Mouse (Mus musculus) cerebellum, adult 2 months (tissue): Measurements from ENCODE around the gene Cyp4f14. TPM values are rescaled to one million over a fixed set of nuclear protein-coding genes. Genes with fewer than 3 reads are reported as not detected.

Experiments
- DNase-seq, 2 experiments: peaks; one replicate each; pipeline ENCODE4 v3.0.0; 2021
- H3K27ac ChIP-seq: fragments of 200-500 bp; 2 replicates; pipeline ENCODE4 v1.5.1; 2012; ENCODE audit warnings: low read length, control low read depth, inconsistent platforms; ENCODE audit not compliant: insufficient read depth
- H3K27me3 ChIP-seq: fragments of 200-500 bp; 2 replicates; pipeline ENCODE4 v1.6.1; 2012; ENCODE audit warnings: inconsistent platforms, mild to moderate bottlenecking, low read length, moderate library complexity; ENCODE audit not compliant: control insufficient read depth, insufficient read depth
- H3K4me1 ChIP-seq: fragments of 200-500 bp; 2 replicates; pipeline ENCODE4 v1.6.1; 2011; ENCODE audit warnings: low read length; ENCODE audit not compliant: control insufficient read depth, insufficient read depth
- H3K4me3 ChIP-seq: fragments of 200-500 bp; replicated peaks from 2 replicates; pipeline ENCODE3; 2011; ENCODE audit warnings: mild to moderate bottlenecking, low read depth, low read length, control low read depth; ENCODE audit not compliant: insufficient read depth
- CTCF ChIP-seq: fragments of 200-500 bp; IDR thresholded peaks from 2 replicates; pipeline ENCODE4 v1.5.1; 2011; ENCODE audit warnings: low read depth, mild to moderate bottlenecking, control low read depth, low read length, moderate library complexity, borderline replicate concordance; ENCODE audit not compliant: insufficient read depth
- POLR2A ChIP-seq: fragments of 200-500 bp; IDR thresholded peaks from 2 replicates; pipeline ENCODE4 v1.6.1; 2011; ENCODE audit warnings: low read length, control low read depth, borderline replicate concordance; ENCODE audit not compliant: insufficient read depth
- WGBS: fragments of 180-500 bp; shearing (Covaris S2); methylation state at CpG from one replicate; pipeline ENCODE4 v1.1.7; 2018; 5-methylcytosine and 5-hydroxymethylcytosine counted together
- polyA plus RNA-seq: library from polyadenylated mRNA; depleted of rRNA; stranded (reverse); fragments of >200 nt; gene quantifications from 2 replicates; pipeline ENCODE4 v1.2.3, GENCODE M21; 2012; rRNA removed

Cyp4f14 gene
- polyA plus RNA-seq, result 10.8 and 13.0 TPM in 2 replicates

GRCm38 (mm10) chr17:32917131-32917530, at the start of gene Cyp4f14:
Gene Cyp4f14, minus strand, starts transcription at chr17:32917342.
- 3% methylated on average over 2 of the region's 2 CpGs for WGBS
- DNase-seq, result peak; percentile 42 to 67
- Histone ChIP-seq H3K27ac (peak within 1 kb of the TSS; percentile 66), H3K4me3 (no peak within 1 kb of the TSS), H3K4me1 (peaks cover 8% of the 10 kb centered on the region; the same call in 1 of the 2 replicates), H3K27me3 (no peaks in the 10 kb centered on the region)
- TF ChIP-seq CTCF (no peak), POLR2A (0 out of 2 replicates have a peak, but pooled peaks have one; percentile 33)

- H3K4me3 ChIP-seq, result peak within 1 kb of the TSS; percentile 88
- H3K27ac ChIP-seq, result no peak within 1 kb of the TSS
- WGBS, result under 1% methylated on average over 33 of the region's 33 CpGs
- DNase-seq, result peak; percentile 90 to 91
- H3K27me3 ChIP-seq, result no peaks in the 10 kb centered on the region
- H3K4me1 ChIP-seq, result no peaks in the 10 kb centered on the region; the same call in 1 of the 2 replicates
- peak; percentile 63; the same call in 1 of the 2 replicates for TF ChIP-seq POLR2A
- TF ChIP-seq CTCF, result no peak
Measured at GRCm38 (mm10) chr17:32965623-32966290, 48.6 kb upstream of the Cyp4f14 start, which contains the start of gene Zfp472. Gene Zfp472, plus strand, starts transcription at chr17:32965814.

- TF ChIP-seq POLR2A, result no peak
- no peak for TF ChIP-seq CTCF
- peak overlapping the region; percentile 88 for H3K4me3 ChIP-seq
- no peak overlapping the region for H3K27ac ChIP-seq
- no peak for DNase-seq
- no peaks in the 10 kb centered on the region; the same call in 1 of the 2 replicates for H3K4me1 ChIP-seq
- no peaks in the 10 kb centered on the region for H3K27me3 ChIP-seq
- WGBS, result 1% methylated on average over 14 of the region's 14 CpGs
Measured at GRCm38 (mm10) chr17:32965253-32965622, 48.1 kb upstream of the Cyp4f14 start.

GRCm38 (mm10) chr17:32951441-32951840, 34.3 kb upstream of the Cyp4f14 start:
- DNase-seq, result peak; percentile 80 to 86
- Histone ChIP-seq H3K27ac (0 out of 2 replicates have a peak overlapping the region, but pooled peaks have one; percentile 9), H3K27me3 (no peaks in the 10 kb centered on the region), H3K4me1 (peaks cover 5% of the 10 kb centered on the region; the same call in 1 of the 2 replicates), H3K4me3 (peak overlapping the region; percentile 28)
- peak; percentile 81 for TF ChIP-seq CTCF
- no peak for TF ChIP-seq POLR2A
- WGBS, result 25% methylated on average over 16 of the region's 16 CpGs

GRCm38 (mm10) chr17:32951006-32951405, 33.9 kb upstream of the Cyp4f14 start:
- DNase-seq, result no peak
- TF ChIP-seq CTCF (no peak), POLR2A (no peak)
- Histone ChIP-seq H3K4me1 (peaks cover 8% of the 10 kb centered on the region; the same call in 1 of the 2 replicates), H3K27ac (no peak overlapping the region), H3K4me3 (no peak overlapping the region), H3K27me3 (no peaks in the 10 kb centered on the region)
- 80% methylated on average over 11 of the region's 11 CpGs for whole genome bisulfite sequencing

- peaks cover 8% of the 10 kb centered on the region; the same call in 1 of the 2 replicates for H3K4me1 ChIP-seq
- TF ChIP-seq CTCF (no peak), POLR2A (no peak)
- 90% methylated on average over 3 of the region's 3 CpGs for WGBS
- H3K27ac ChIP-seq, result no peak overlapping the region
- no peaks in the 10 kb centered on the region for H3K27me3 ChIP-seq
- no peak for DNase-seq
- H3K4me3 ChIP-seq, result no peak overlapping the region
Measured at GRCm38 (mm10) chr17:32950136-32950535, 33.0 kb upstream of the Cyp4f14 start.

GRCm38 (mm10) chr17:32947215-32947914, 30.2 kb upstream of the Cyp4f14 start, which contains the start of gene Cyp4f13:
Gene Cyp4f13, minus strand, starts transcription at chr17:32947402.
- TF ChIP-seq POLR2A, result peak; percentile 51; the same call in 1 of the 2 replicates
- TF ChIP-seq CTCF, result no peak
- H3K27me3 ChIP-seq, result no peaks in the 10 kb centered on the region
- H3K4me1 ChIP-seq, result peaks cover 8% of the 10 kb centered on the region; the same call in 1 of the 2 replicates
- peak; percentile 91 to 92 for DNase-seq
- WGBS, result 8% methylated on average over 12 of the region's 12 CpGs
- H3K27ac ChIP-seq, result peak within 1 kb of the TSS; percentile 34; the same call in 1 of the 2 replicates
- peak within 1 kb of the TSS; percentile 97 for H3K4me3 ChIP-seq

- no peaks in the 10 kb centered on the region for H3K27me3 ChIP-seq
- peak overlapping the region; percentile 34; the same call in 1 of the 2 replicates for H3K27ac ChIP-seq
- H3K4me3 ChIP-seq, result peak overlapping the region; percentile 97
- DNase-seq, result peak in 1 of 2 experiments; percentile 17
- 18% methylated on average over 9 of the region's 9 CpGs for WGBS
- H3K4me1 ChIP-seq, result peaks cover 8% of the 10 kb centered on the region; the same call in 1 of the 2 replicates
- TF ChIP-seq CTCF (no peak), POLR2A (no peak)
Measured at GRCm38 (mm10) chr17:32946716-32947115, 29.6 kb upstream of the Cyp4f14 start.
